Mouse (Mus musculus) limb, embryonic 14.5 days (tissue): ENCODE data around the gene Fhit. TPM values are rescaled to one million over a fixed set of nuclear protein-coding genes. Genes with fewer than 3 reads are reported as not detected.

Source experiments
- ATAC-seq: fragments of 200-750 bp; cut with Nextera tagmentation; 2 replicates; pipeline ENCODE4 v1.8.0; 2017; ENCODE audit warnings: low read depth, moderate number of reproducible peaks, moderate TSS enrichment; ENCODE audit not compliant: low FRiP score
- DNase-seq: peaks from one replicate; pipeline ENCODE4 v3.0.0-alpha.2; 2015; ENCODE audit warnings: low spot score
- H3K27ac ChIP-seq: fragments of 300-500 bp; sonication (generic); replicated peaks from 2 replicates; pipeline ENCODE4 v1.5.1; 2014; ENCODE audit warnings: low read depth, mild to moderate bottlenecking, low read length, moderate library complexity, mixed read lengths
- H3K27me3 ChIP-seq: fragments of 300-500 bp; sonication (generic); 2 replicates; pipeline ENCODE4 v1.6.1; 2014; ENCODE audit warnings: low read length, mixed read lengths; ENCODE audit not compliant: control insufficient read depth, insufficient read depth
- H3K36me3 ChIP-seq: fragments of 300-500 bp; sonication (generic); 2 replicates; pipeline ENCODE4 v1.6.1; 2014; ENCODE audit warnings: mild to moderate bottlenecking, low read length, moderate library complexity, mixed read lengths; ENCODE audit not compliant: control insufficient read depth, insufficient read depth
- H3K4me1 ChIP-seq: fragments of 300-500 bp; sonication (generic); 2 replicates; pipeline ENCODE4 v1.6.1; 2014; ENCODE audit warnings: antibody characterized with exemption, low read length, mixed read lengths; ENCODE audit not compliant: control insufficient read depth, insufficient read depth
- H3K4me2 ChIP-seq: fragments of 300-500 bp; sonication (generic); replicated peaks from 2 replicates; pipeline ENCODE4 v1.6.1; 2014; ENCODE audit warnings: low read depth, mild to moderate bottlenecking, low read length, moderate library complexity; ENCODE audit not compliant: severe bottlenecking
- H3K4me3 ChIP-seq: fragments of 300-500 bp; sonication (generic); replicated peaks from 2 replicates; pipeline ENCODE4 v1.5.1; 2014; ENCODE audit warnings: low read length
- H3K9ac ChIP-seq: fragments of 300-500 bp; sonication (generic); 2 replicates; pipeline ENCODE4 v1.6.1; 2014; ENCODE audit warnings: mild to moderate bottlenecking, low read depth, low read length, moderate library complexity; ENCODE audit not compliant: severe bottlenecking
- H3K9me3 ChIP-seq: fragments of 300-500 bp; sonication (generic); 2 replicates; pipeline ENCODE4 v1.6.1; 2016; ENCODE audit warnings: low read length; ENCODE audit not compliant: control insufficient read depth
- POLR2A ChIP-seq: fragments of 200-500 bp; IDR thresholded peaks from 2 replicates; pipeline ENCODE4 v1.8.0; 2012; ENCODE audit warnings: inconsistent platforms, mild to moderate bottlenecking, moderate library complexity, borderline replicate concordance; ENCODE audit not compliant: insufficient read depth, insufficient read length; ENCODE audit errors: extremely low read depth
- WGBS: fragments of 180-500 bp; shearing (Covaris S2); extraction: QIAGEN DNeasy Blood & Tissue Kit; methylation state at CpG from one replicate; pipeline ENCODE4 v1.1.7; 2014; 5-methylcytosine and 5-hydroxymethylcytosine counted together
- polyA plus RNA-seq, 2 experiments: library from polyadenylated mRNA; depleted of rRNA in 1 of 2; stranded (reverse) in 1 of 2; unstranded in 1 of 2; fragments of >200 nt; fragmentation: Nextera tagmentation in 1 of 2; extraction: Ambion mirVana in 1 of 2; gene quantifications; 2 replicates each; pipeline versions ENCODE4 v1.2.1 to v1.2.3; 2012 to 2014

Gene Fhit
- polyA plus RNA-seq, 2 experiments: 3.5 to 7.6 TPM

GRCm38 (mm10) chr14:10657364-10657763, 504.5 kb downstream of the Fhit start:
- DNase-seq (no peak), ATAC-seq (no peak)
- no peaks in the 10 kb centered on the region for H3K9me3 ChIP-seq
- H3K4me2 ChIP-seq: no peak overlapping the region
- WGBS: 82% methylated on average over 3 of the region's 3 CpGs
- no peak overlapping the region for H3K9ac ChIP-seq
- no peaks in the 10 kb centered on the region for H3K36me3 ChIP-seq
- H3K4me3 ChIP-seq: no peak overlapping the region
- H3K27me3 ChIP-seq: no peaks in the 10 kb centered on the region
- H3K4me1 ChIP-seq: peaks cover 4% of the 10 kb centered on the region; the same call in 1 of the 2 replicates
- no peak overlapping the region for H3K27ac ChIP-seq
- no peak for TF ChIP-seq POLR2A

- ATAC-seq (no peak), DNase-seq (no peak)
- Histone ChIP-seq H3K27ac (no peak overlapping the region), H3K9ac (no peak overlapping the region), H3K4me3 (no peak overlapping the region), H3K4me1 (peaks cover 4% of the 10 kb centered on the region; the same call in 1 of the 2 replicates), H3K27me3 (no peaks in the 10 kb centered on the region), H3K36me3 (no peaks in the 10 kb centered on the region), H3K4me2 (no peak overlapping the region), H3K9me3 (no peaks in the 10 kb centered on the region)
- no peak for TF ChIP-seq POLR2A
- WGBS: 48% methylated on average over 3 of the region's 3 CpGs
Measured at GRCm38 (mm10) chr14:10655842-10656241, 506.0 kb downstream of the Fhit start.

- Histone ChIP-seq H3K9me3 (no peaks in the 10 kb centered on the region), H3K4me1 (0 out of 2 replicates have a peak, but pooled peaks cover 4% of the 10 kb centered on the region), H3K4me3 (no peak overlapping the region), H3K27ac (no peak overlapping the region), H3K27me3 (no peaks in the 10 kb centered on the region), H3K9ac (no peak overlapping the region), H3K36me3 (no peaks in the 10 kb centered on the region), H3K4me2 (no peak overlapping the region)
- DNase-seq (peak; percentile 40), ATAC-seq (no peak)
- no peak for TF ChIP-seq POLR2A
Measured at GRCm38 (mm10) chr14:10647832-10648231, 514.0 kb downstream of the Fhit start.

GRCm38 (mm10) chr14:10631783-10632182, 530.1 kb downstream of the Fhit start:
- Histone ChIP-seq H3K4me3 (no peak overlapping the region), H3K4me1 (no peaks in the 10 kb centered on the region), H3K9ac (no peak overlapping the region), H3K27ac (no peak overlapping the region), H3K4me2 (no peak overlapping the region), H3K9me3 (no peaks in the 10 kb centered on the region), H3K27me3 (no peaks in the 10 kb centered on the region), H3K36me3 (no peaks in the 10 kb centered on the region)
- DNase-seq (no peak), ATAC-seq (no peak)
- TF ChIP-seq POLR2A: no peak
- WGBS: 51% methylated on average over 3 of the region's 3 CpGs

- no peaks in the 10 kb centered on the region for H3K4me1 ChIP-seq
- no peaks in the 10 kb centered on the region for H3K36me3 ChIP-seq
- 88% methylated on average over 2 of the region's 2 CpGs for WGBS
- DNase-seq: peak; percentile 8
- no peaks in the 10 kb centered on the region for H3K9me3 ChIP-seq
- no peak for ATAC-seq
- H3K27ac ChIP-seq: no peak overlapping the region
- H3K4me2 ChIP-seq: no peak overlapping the region
- no peaks in the 10 kb centered on the region for H3K27me3 ChIP-seq
- no peak overlapping the region for H3K9ac ChIP-seq
- no peak for TF ChIP-seq POLR2A
- no peak overlapping the region for H3K4me3 ChIP-seq
Measured at GRCm38 (mm10) chr14:10630831-10631360, 530.9 kb downstream of the Fhit start.

GRCm38 (mm10) chr14:10593467-10593866, 568.4 kb downstream of the Fhit start:
- Histone ChIP-seq H3K9me3 (no peaks in the 10 kb centered on the region), H3K4me3 (no peak overlapping the region), H3K36me3 (no peaks in the 10 kb centered on the region), H3K9ac (no peak overlapping the region), H3K4me2 (no peak overlapping the region), H3K27me3 (no peaks in the 10 kb centered on the region), H3K27ac (no peak overlapping the region), H3K4me1 (no peaks in the 10 kb centered on the region)
- no peak for TF ChIP-seq POLR2A
- 84% methylated on average over 5 of the region's 5 CpGs for WGBS
- DNase-seq (no peak), ATAC-seq (no peak)
